Mouse (Mus musculus) adrenal gland, postnatal 36 days (tissue): Measurements from ENCODE around the gene Olfr743. TPM values are rescaled to one million over a fixed set of nuclear protein-coding genes. Genes with fewer than 3 reads are reported as not detected.
"Not testable (repeated sequence)": the region's sequence is repeated elsewhere in the genome, so short reads cannot be mapped to it uniquely, and the experiment has no call there.

ENCODE experiments used
- DNase-seq, 2 experiments: peaks; one replicate each; pipeline ENCODE4 v3.0.0; 2021; ENCODE audit warnings: mixed read lengths in 1 of 2
- long read RNA-seq, 2 experiments: library from polyadenylated mRNA; stranded (forward); transcript quantifications; one replicate each; pipeline ENCODE4 v2.0.0; 2021; ENCODE audit warnings: borderline sequencing depth in 2 of 2
- total RNA-seq, 2 experiments: library from RNA; stranded (reverse); gene quantifications; 2 replicates each; pipeline ENCODE4 v1.2.3; 2021

The Olfr743 gene
- total RNA-seq, result not detected
- long read RNA-seq, experiment 1, result 0 reads
- long read RNA-seq, experiment 2, result 0 reads

DNA sequence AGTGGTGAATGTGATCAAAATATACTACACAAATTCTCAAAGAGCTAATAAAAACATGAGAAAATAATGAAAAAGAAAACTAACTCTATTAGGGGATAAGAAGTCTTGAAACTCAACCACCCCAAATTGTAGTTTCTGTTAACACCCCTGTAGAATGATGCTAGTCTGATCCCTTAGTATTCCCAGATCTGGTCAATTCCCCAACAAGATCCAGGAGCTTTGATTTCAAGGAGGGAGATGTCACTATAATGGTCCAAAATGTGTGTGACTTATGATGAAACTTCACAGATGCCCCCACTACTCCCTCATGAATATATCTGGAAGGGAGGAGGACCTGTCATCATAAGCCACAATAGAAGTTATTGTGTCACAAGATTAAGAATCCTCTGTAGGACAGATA lies at the start of gene Olfr743:
Gene Olfr743 (plus strand): TSS at position 301 of the 400 bp plus-strand sequence.
- no peak for DNase-seq

DNA sequence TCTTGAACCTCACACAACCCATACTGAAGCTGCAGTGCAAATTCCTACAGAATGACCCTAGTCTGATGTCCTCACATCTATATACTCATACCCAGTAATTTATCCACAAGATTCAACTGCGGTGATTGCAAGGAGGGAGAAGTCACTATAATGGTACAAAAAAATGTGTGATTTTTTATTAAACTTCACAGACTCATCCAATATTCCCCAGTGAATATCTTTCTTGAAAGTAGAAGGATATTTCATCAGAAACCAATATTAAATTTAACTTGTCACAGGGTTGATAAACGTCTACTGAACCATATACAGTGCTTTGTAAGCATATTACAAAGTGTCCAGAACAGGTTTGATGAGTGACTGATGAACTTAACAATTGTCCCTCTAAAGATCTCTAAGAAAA lies 49.2 kb upstream of the Olfr743 start, which contains the start of gene Olfr741:
Gene Olfr741 (plus strand): TSS at position 301 of the 400 bp plus-strand sequence.
- DNase-seq, result no peak

DNA sequence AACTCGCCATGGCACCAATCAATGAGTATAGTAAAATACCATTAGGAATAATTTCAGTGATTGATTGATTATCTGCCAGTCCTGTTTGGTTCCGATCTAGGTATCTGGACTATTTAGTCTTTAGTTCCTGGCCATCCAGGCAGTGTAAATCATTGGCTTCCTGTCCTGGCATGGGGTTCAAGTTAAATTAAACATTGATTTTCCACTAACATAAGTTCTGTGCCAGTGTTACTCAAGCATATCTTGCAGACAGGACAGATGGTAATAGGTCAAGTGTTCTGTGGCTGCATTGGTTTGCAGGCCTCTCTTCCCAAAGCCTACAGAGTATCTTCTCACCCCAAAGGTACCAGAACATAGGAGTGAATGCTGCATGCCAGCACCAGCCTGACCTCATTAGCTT lies 43.2 kb upstream of the Olfr743 start:
- no peak for DNase-seq

DNA sequence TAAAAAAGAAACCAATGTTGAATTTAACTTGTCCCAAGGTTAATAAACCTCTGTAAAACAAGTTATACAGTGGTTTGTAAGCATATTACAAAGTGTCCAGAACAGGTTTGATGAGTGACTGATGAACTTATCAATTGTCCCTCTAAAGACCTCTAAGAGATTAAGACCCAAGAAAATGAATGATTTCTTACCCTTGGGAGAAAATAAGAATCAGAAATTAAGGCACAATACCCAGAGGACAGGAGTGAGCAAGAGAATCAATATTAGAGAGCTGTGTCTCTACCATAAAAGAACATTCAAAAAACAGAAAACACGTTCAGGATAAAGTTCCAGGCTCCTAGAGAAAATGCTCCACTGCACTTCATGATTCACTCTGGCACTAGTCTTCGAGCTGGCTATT lies 18.3 kb upstream of the Olfr743 start, which contains the start of gene Olfr742:
Gene Olfr742 (plus strand): TSS at position 301 of the 400 bp plus-strand sequence.
- DNase-seq, result no peak

DNA sequence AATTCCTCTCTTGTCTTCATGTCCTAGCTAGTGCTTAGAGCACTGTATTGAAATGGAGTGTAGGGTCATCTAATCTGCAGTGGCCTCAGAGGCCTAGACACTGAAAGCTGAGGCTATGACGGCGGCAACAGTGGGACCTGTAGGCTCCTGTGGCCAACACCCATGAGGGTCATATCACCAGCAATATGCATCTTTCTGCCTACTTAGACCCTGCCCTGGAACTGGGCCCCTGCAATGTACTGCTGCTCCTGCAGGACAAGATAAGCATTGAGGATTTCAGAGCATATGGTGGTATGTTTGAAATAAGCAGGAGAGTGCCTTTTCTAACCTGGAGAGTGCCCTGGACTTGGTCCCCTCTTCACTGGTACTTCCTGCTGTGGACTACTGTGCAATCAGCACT lies 31.1 kb downstream of the Olfr743 start:
- DNase-seq, result no peak

DNA sequence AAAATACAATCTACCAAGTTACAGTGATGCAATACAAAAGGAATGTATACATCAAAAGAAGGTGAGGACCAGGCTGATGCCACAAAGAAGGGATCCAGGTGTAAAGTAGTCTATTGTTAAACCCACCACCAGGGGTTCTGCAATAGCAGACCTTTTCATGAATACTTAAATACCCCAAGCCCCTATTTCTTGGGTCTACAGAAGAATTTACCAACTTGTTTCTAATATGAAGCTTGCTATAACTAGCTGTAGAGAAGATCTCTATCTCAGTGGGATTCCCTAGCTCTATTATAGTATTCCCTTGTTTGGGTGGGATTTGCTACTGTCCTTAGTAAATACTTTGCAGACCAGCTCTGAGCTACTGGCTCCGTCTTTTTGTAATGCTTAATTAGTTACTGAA lies 51.4 kb downstream of the Olfr743 start:
- not testable (repeated sequence) for DNase-seq

Other genes with a start within 250 kb of the Olfr743 start
- not detected for gene Olfr732, start 237.6 kb upstream of the Olfr743 start, total RNA-seq
- gene Olfr733, start 220.3 kb upstream of the Olfr743 start, total RNA-seq, result not detected
- under 1 TPM in 1 of 2 experiments, not detected in 1; 0.07 TPM for gene Olfr734, start 195.1 kb upstream of the Olfr743 start, total RNA-seq
- gene Olfr735, start 173.0 kb upstream of the Olfr743 start, total RNA-seq, result not detected
- gene Tlr11, start 163.9 kb upstream of the Olfr743 start, total RNA-seq, result under 1 TPM in 1 of 2 experiments, not detected in 1; 0.17 TPM
- not detected for gene Olfr736, start 140.7 kb upstream of the Olfr743 start, total RNA-seq
- not detected for gene Olfr738, start 114.3 kb upstream of the Olfr743 start, total RNA-seq
- gene Olfr739, start 103.2 kb upstream of the Olfr743 start, total RNA-seq, result not detected
- not detected for gene Olfr740, start 76.3 kb upstream of the Olfr743 start, total RNA-seq
- not detected for gene Olfr741, start 49.1 kb upstream of the Olfr743 start, total RNA-seq
- gene Olfr742, start 18.2 kb upstream of the Olfr743 start, total RNA-seq, result not detected
- not detected for gene Olfr744, start 93.0 kb downstream of the Olfr743 start, total RNA-seq
- not detected for gene Olfr745, start 117.5 kb downstream of the Olfr743 start, total RNA-seq
- gene Olfr746, start 125.2 kb downstream of the Olfr743 start, total RNA-seq, result not detected
- gene Olfr747, start 171.4 kb downstream of the Olfr743 start, total RNA-seq, result not detected
- not detected for gene Olfr748, start 185.5 kb downstream of the Olfr743 start, total RNA-seq
- gene Olfr749, start 223.3 kb downstream of the Olfr743 start, total RNA-seq, result not detected